Mouse (Mus musculus) heart, postnatal 0 days (tissue): Measurements from ENCODE around the gene Flt3l. TPM values are rescaled to one million over a fixed set of nuclear protein-coding genes. Genes with fewer than 3 reads are reported as not detected.

Experiments
- ATAC-seq: fragments of 200-750 bp; cut with Nextera tagmentation; 2 replicates; pipeline ENCODE4 v1.8.0; 2017; ENCODE audit warnings: low read depth, moderate number of reproducible peaks, moderate library complexity; ENCODE audit not compliant: insufficient read depth
- DNase-seq: peaks from one replicate; pipeline ENCODE4 v3.0.0-alpha.2; 2016; ENCODE audit warnings: low spot score
- H3K27ac ChIP-seq: fragments of 300-500 bp; sonication (generic); 2 replicates; pipeline ENCODE4 v1.5.1; 2014; ENCODE audit warnings: low read depth, mild to moderate bottlenecking
- H3K27me3 ChIP-seq: fragments of 300-500 bp; sonication (generic); 2 replicates; pipeline ENCODE4 v1.6.1; 2014; ENCODE audit warnings: low read length, mixed read lengths; ENCODE audit not compliant: control insufficient read depth, insufficient read depth
- H3K36me3 ChIP-seq: fragments of 300-500 bp; sonication (generic); replicated peaks from 2 replicates; pipeline ENCODE4 v1.6.1; 2014; ENCODE audit warnings: low read length, mixed read lengths; ENCODE audit not compliant: control insufficient read depth, insufficient read depth
- H3K4me1 ChIP-seq: fragments of 300-500 bp; sonication (generic); 2 replicates; pipeline ENCODE4 v1.6.1; 2014; ENCODE audit warnings: antibody characterized with exemption; ENCODE audit not compliant: control insufficient read depth, insufficient read depth
- H3K4me2 ChIP-seq: fragments of 300-500 bp; sonication (generic); 2 replicates; pipeline ENCODE4 v1.6.1; 2014; ENCODE audit warnings: low read depth, mild to moderate bottlenecking, low read length, moderate library complexity
- H3K4me3 ChIP-seq: fragments of 300-500 bp; sonication (generic); 2 replicates; pipeline ENCODE4 v1.5.1; 2014; ENCODE audit warnings: low read depth, low read length
- H3K9ac ChIP-seq: fragments of 300-500 bp; sonication (generic); replicated peaks from 2 replicates; pipeline ENCODE4 v1.6.1; 2014; ENCODE audit warnings: low read depth, low read length, mixed read lengths
- H3K9me3 ChIP-seq: fragments of 300-500 bp; sonication (generic); replicated peaks from 2 replicates; pipeline ENCODE4 v1.6.1; 2016; ENCODE audit warnings: low read length; ENCODE audit not compliant: control insufficient read depth
- CTCF ChIP-seq: IDR thresholded peaks from 2 replicates; pipeline ENCODE4 v1.5.1; 2016; ENCODE audit warnings: antibody characterized with exemption, control low read depth, low read depth
- EP300 ChIP-seq: IDR thresholded peaks from 2 replicates; pipeline ENCODE4 v1.6.1; 2016; ENCODE audit warnings: antibody characterized with exemption, low read depth
- WGBS: fragments of 180-500 bp; shearing (Covaris S2); extraction: QIAGEN DNeasy Blood & Tissue Kit; methylation state at CpG from one replicate; pipeline ENCODE4 v1.1.7; 2014; 5-methylcytosine and 5-hydroxymethylcytosine counted together
- polyA plus RNA-seq: library from polyadenylated mRNA; unstranded; fragments of >200 nt; fragmentation: Nextera tagmentation; extraction: Ambion mirVana; gene quantifications from 2 replicates; pipeline ENCODE4 v1.2.1, GENCODE M21; 2015
- total RNA-seq: library from RNA; depleted of rRNA; stranded (reverse); fragments of >200 nt; gene quantifications from 2 replicates; pipeline ENCODE4 v1.2.3, GENCODE M21; 2014; ENCODE audit warnings: low replicate concordance

Flt3l gene
- total and polyA plus RNA-seq, 2 experiments from 2014 or later: 1.8 to 23.3 TPM

DNA sequence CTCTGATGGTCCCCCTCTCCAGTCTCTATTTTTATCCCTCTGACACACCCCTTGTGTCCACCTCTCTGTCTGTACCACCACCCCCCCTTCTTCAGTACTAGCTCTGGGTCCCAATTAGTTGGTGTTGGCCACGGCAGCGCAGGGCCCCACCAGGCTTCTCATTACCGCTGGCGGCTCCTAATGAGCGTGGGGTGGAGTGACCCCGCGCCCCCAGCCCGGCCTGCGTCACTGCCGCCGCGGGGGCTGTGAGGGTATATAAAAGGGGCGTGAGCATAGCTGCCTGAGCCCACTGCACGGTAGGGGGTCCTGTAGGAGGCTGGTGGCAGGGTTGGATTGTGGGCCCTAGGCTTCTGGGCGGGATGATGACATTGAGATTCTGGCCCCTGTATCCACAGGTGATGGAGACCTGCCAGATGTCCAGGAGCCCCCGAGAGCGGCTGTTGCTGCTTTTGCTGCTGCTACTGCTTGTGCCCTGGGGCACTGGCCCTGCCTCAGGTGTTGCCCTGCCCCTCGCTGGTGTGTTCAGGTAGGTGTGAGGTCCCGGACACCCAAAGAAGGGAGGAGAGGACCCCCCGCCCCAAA, 44.8 kb upstream of the Flt3l start, which contains the start of gene Pth2:
Gene Pth2 (plus strand): TSS at position 100 of the 582 bp plus-strand sequence.
- no peak within 1 kb of the TSS for H3K27ac ChIP-seq
- ATAC-seq (no peak), DNase-seq (no peak)
- WGBS: 24% methylated on average over 20 of the region's 20 CpGs
- no peaks in the 10 kb centered on the region for H3K9me3 ChIP-seq
- H3K36me3 ChIP-seq: no peaks in the 10 kb centered on the region
- no peak for TF ChIP-seq EP300
- TF ChIP-seq CTCF: no peak
- H3K27me3 ChIP-seq: peaks cover 100% of the 10 kb centered on the region
- peak within 1 kb of the TSS; percentile 60 for H3K4me2 ChIP-seq
- peak within 1 kb of the TSS; percentile 31 for H3K4me3 ChIP-seq
- H3K4me1 ChIP-seq: 0 out of 2 replicates have a peak, but pooled peaks cover 7% of the 10 kb centered on the region
- H3K9ac ChIP-seq: no peak within 1 kb of the TSS

DNA sequence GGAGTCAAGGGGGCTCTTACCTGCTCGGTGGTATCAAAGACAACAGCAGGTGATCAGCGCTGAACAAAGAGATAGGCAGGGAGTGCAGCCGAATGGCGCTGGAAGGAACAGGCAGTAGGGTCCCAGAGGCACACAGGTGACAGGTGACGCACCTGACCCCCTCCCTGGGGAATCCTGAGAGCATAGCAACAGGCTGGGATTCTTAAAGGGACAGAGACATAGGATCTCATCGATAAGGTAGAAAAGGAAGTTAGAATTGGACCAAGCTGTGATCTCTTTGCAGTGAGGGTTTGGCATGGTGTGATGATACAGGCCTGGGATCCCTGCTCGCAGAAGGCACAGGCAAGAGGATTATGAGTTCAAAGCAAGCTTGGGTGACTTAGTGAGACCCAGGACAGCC, 43.2 kb upstream of the Flt3l start, which contains the start of gene Gfy:
Gene Gfy (minus strand): TSS at position 101 of the 400 bp plus-strand sequence.
- TF ChIP-seq EP300: no peak
- no peak for TF ChIP-seq CTCF
- ATAC-seq (no peak), DNase-seq (no peak)
- Histone ChIP-seq H3K9me3 (no peaks in the 10 kb centered on the region), H3K4me2 (no peak within 1 kb of the TSS), H3K4me1 (0 out of 2 replicates have a peak, but pooled peaks cover 7% of the 10 kb centered on the region), H3K27me3 (peaks cover 100% of the 10 kb centered on the region), H3K36me3 (no peaks in the 10 kb centered on the region), H3K27ac (no peak within 1 kb of the TSS), H3K4me3 (no peak within 1 kb of the TSS), H3K9ac (no peak within 1 kb of the TSS)
- WGBS: 37% methylated on average over 7 of the region's 7 CpGs

DNA sequence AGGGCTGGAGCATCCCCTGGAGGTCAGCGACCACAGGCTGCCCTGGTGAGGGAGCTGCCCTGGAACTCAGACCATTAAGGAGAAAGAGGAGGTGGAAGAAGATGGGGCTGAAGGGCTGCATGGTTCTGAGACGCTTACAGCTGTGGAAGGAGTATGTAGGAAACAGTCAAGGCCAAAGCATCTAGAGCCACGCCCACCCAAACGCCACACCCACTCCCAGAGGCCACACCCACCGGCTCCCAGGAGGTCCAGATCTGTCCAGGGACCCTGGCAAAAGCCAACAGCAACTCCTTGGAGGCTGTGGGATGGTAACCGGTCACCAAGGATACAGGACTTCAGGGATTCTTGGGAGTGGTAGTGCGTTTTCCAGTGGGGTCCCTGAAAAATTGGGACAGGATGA, 42.3 kb upstream of the Flt3l start:
- H3K4me1 ChIP-seq: 0 out of 2 replicates have a peak, but pooled peaks cover 7% of the 10 kb centered on the region
- H3K27ac ChIP-seq: no peak overlapping the region
- no peak for TF ChIP-seq EP300
- no peak for TF ChIP-seq CTCF
- ATAC-seq: no peak
- H3K9me3 ChIP-seq: no peaks in the 10 kb centered on the region
- peaks cover 97% of the 10 kb centered on the region for H3K27me3 ChIP-seq
- DNase-seq: no peak
- WGBS: 22% methylated on average over 7 of the region's 7 CpGs
- H3K9ac ChIP-seq: no peak overlapping the region
- H3K4me3 ChIP-seq: no peak overlapping the region
- no peak overlapping the region for H3K4me2 ChIP-seq
- no peaks in the 10 kb centered on the region for H3K36me3 ChIP-seq

DNA sequence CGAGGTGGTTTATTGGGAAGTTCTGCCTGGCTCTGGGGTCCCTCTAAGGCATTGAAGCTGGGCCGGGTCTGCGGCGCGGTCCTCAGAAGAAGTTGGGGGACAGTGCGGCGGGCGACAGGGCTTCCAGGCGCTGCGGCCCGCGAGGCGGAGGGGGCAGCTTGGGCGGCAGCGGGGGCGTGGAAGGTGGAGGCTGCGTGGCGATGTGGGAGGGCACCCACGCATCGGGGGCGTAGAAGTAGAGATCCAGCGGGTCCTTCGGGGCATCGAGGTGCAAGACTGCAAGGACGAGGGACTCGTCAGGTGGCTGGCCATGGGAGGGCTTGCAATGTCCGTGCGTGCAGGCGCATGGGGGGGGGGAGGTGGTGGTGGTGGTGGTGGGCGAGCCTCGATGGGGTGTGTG, 40.1 kb upstream of the Flt3l start:
- Histone ChIP-seq H3K9me3 (0 out of 2 replicates have a peak, but pooled peaks cover 4% of the 10 kb centered on the region), H3K27me3 (peaks cover 83% of the 10 kb centered on the region), H3K4me2 (peak overlapping the region; percentile 25), H3K4me3 (peak overlapping the region; percentile 27), H3K27ac (no peak overlapping the region), H3K4me1 (no peaks in the 10 kb centered on the region), H3K9ac (no peak overlapping the region), H3K36me3 (no peaks in the 10 kb centered on the region)
- WGBS: 4% methylated on average over 27 of the region's 31 CpGs
- DNase-seq: no peak
- no peak for TF ChIP-seq EP300
- TF ChIP-seq CTCF: no peak
- ATAC-seq: no peak

DNA sequence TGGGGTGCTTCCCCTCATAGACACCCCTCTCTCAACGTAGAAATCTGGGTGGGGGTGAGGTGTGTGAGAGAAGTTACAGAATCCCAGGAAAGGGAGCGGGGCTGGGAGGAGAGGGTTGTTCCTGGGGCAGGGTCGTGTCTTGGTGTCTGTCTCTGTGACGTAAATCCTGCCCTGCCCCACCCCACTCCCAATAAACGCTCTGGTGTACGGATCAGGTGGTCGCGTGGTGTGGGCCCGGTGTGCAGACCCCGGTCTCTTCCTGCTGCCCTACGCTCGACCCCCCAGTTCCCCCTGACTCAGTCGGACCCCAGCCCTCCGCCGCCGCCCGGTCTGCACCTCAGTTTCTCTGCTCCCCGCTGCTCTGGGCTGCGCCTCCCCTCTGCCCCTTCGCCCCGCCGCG, 39.7 kb upstream of the Flt3l start:
- H3K9ac ChIP-seq: no peak overlapping the region
- H3K4me2 ChIP-seq: peak overlapping the region; percentile 25
- H3K9me3 ChIP-seq: peaks cover 7% of the 10 kb centered on the region; the same call in 1 of the 2 replicates
- H3K36me3 ChIP-seq: no peaks in the 10 kb centered on the region
- TF ChIP-seq CTCF (no peak), EP300 (no peak)
- H3K27me3 ChIP-seq: peaks cover 79% of the 10 kb centered on the region
- peak overlapping the region; percentile 27 for H3K4me3 ChIP-seq
- WGBS: 2% methylated on average over 23 of the region's 23 CpGs
- H3K4me1 ChIP-seq: no peaks in the 10 kb centered on the region
- DNase-seq (no peak), ATAC-seq (no peak)
- no peak overlapping the region for H3K27ac ChIP-seq

DNA sequence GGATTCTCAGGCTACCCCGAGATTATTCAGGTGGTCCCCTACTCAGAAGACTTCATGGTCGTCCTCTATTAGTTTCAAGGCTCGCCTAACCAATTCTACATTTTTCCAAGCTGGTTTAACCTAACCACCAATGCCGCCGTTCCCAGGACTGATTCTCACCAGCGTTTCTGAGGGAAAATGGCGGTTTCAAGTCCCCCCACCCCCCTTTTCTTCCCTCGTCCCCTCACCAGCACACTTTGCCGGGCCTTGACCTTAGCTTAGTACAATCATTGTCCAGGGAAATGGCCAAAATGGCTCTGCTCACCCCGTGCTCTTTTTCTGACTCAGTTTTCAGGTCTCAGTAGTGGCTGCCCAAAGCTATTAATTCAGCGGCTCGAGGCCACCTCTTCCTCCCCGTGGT, 39.2 kb upstream of the Flt3l start:
- Histone ChIP-seq H3K9ac (no peak overlapping the region), H3K27ac (no peak overlapping the region), H3K36me3 (no peaks in the 10 kb centered on the region), H3K27me3 (peaks cover 74% of the 10 kb centered on the region), H3K4me1 (no peaks in the 10 kb centered on the region), H3K9me3 (peaks cover 12% of the 10 kb centered on the region), H3K4me3 (no peak overlapping the region), H3K4me2 (no peak overlapping the region)
- WGBS: 9% methylated on average over 13 of the region's 13 CpGs
- no peak for DNase-seq
- ATAC-seq: no peak
- TF ChIP-seq EP300 (no peak), CTCF (no peak)
